Mouse (Mus musculus): ENCODE measurements around the gene Syap1.

DNA sequence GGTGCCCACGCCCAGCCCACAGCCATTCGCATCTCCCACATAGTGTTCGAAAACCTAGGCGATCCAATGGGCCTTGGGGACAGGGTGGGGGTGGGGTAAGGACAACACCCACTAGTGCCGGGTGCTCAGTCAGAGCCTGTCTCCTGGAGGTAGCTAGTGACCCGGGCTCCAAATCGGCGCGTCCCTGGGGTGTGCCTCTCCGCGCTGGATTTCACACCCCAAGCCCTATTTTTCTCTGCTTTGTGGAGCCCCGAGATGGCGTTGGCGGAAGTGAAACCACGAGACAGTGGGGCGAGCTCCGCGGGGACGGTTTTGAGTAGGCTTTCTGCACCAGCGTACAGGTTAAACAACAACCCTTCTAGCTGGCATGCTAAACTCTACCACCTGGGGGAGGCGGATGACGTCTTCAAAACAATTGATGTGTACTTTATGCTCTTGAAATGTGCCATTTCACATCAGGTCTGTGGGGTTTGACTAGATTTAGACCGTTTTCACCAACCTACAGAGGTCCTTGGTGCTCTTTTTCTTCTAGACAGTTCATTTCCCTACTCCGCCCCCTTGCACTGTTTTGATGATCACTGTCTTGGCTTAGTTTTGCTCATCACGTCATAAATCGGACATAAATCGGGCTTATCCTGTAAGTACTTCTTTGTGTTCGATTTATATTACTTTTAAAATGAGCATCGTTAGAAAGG lies 13.9 kb upstream of the Syap1 start:
- TF ChIP-seq TAL1 (IDR thresholded peaks at IDR 0.05; ENCODE audit: low read length): no peak
- TF ChIP-seq GATA1 (IDR thresholded peaks at IDR 0.05; ENCODE audit: low read length): no peak

All from erythroblast, embryonic 14.5 days (primary cell).